Mouse (Mus musculus) G1E (cell line): Measurements from ENCODE around the gene Pex5l.

ENCODE experiments used
- CTCF ChIP-seq: IDR thresholded peaks from 2 replicates; pipeline ENCODE4 v1.5.1; 2012; ENCODE audit warnings: low read depth, low read length, inconsistent platforms, mixed read lengths
- GATA1 ChIP-seq: IDR thresholded peaks from 2 replicates; pipeline ENCODE4 v1.6.1; 2012; ENCODE audit warnings: borderline replicate concordance, low read length, inconsistent platforms, mixed read lengths
- TAL1 ChIP-seq: conservative IDR thresholded peaks from 2 replicates; pipeline ENCODE4 v1.6.1; 2012; ENCODE audit warnings: low read depth, low read length, inconsistent platforms, mixed read lengths

- TF ChIP-seq CTCF (no peak), TAL1 (no peak), GATA1 (no peak)
Measured at GRCm38 (mm10) chr3:32924168-32924567, 218.9 kb downstream of the Pex5l start.
